Mouse (Mus musculus) midbrain, embryonic 14.5 days (tissue): ENCODE data around the gene Rassf6. TPM values are rescaled to one million over a fixed set of nuclear protein-coding genes. Genes with fewer than 3 reads are reported as not detected.
"Not testable (repeated sequence)": the region's sequence is repeated elsewhere in the genome, so short reads cannot be mapped to it uniquely, and the experiment has no call there.

Experiments
- ATAC-seq: fragments of 200-750 bp; cut with Nextera tagmentation; 2 replicates; pipeline ENCODE4 v1.8.0; 2017; ENCODE audit warnings: moderate number of reproducible peaks, moderate library complexity; ENCODE audit not compliant: low FRiP score, low TSS enrichment
- DNase-seq: peaks from one replicate; pipeline ENCODE4 v3.0.0-alpha.2; 2015
- H3K27ac ChIP-seq: fragments of 300-500 bp; sonication (generic); replicated peaks from 2 replicates; pipeline ENCODE4 v1.5.1; 2014; ENCODE audit warnings: mild to moderate bottlenecking, low read depth, low read length, moderate library complexity
- H3K27me3 ChIP-seq: fragments of 300-500 bp; sonication (generic); 2 replicates; pipeline ENCODE4 v1.6.1; 2014; ENCODE audit warnings: low read length, control low read depth, mixed read lengths; ENCODE audit not compliant: control insufficient read depth, insufficient read depth
- H3K36me3 ChIP-seq: fragments of 300-500 bp; sonication (generic); 2 replicates; pipeline ENCODE4 v1.6.1; 2014; ENCODE audit warnings: low read length, control low read depth; ENCODE audit not compliant: control insufficient read depth, insufficient read depth
- H3K4me1 ChIP-seq: fragments of 300-500 bp; sonication (generic); 2 replicates; pipeline ENCODE4 v1.6.1; 2014; ENCODE audit warnings: mild to moderate bottlenecking, antibody characterized with exemption, low read length, control low read depth; ENCODE audit not compliant: control insufficient read depth, insufficient read depth
- H3K4me2 ChIP-seq: fragments of 300-500 bp; sonication (generic); 2 replicates; pipeline ENCODE4 v1.6.1; 2014; ENCODE audit warnings: mild to moderate bottlenecking, low read length, moderate library complexity
- H3K4me3 ChIP-seq: fragments of 300-500 bp; sonication (generic); replicated peaks from 2 replicates; pipeline ENCODE4 v1.5.1; 2014; ENCODE audit warnings: low read depth, low read length
- H3K9ac ChIP-seq: fragments of 300-500 bp; sonication (generic); replicated peaks from 2 replicates; pipeline ENCODE4 v1.6.1; 2014; ENCODE audit warnings: mild to moderate bottlenecking, low read length, moderate library complexity
- H3K9me3 ChIP-seq: fragments of 300-500 bp; sonication (generic); 2 replicates; pipeline ENCODE4 v1.6.1; 2016; ENCODE audit warnings: low read length, control low read depth, mixed read lengths; ENCODE audit not compliant: control insufficient read depth
- WGBS: fragments of 180-500 bp; shearing (Covaris S2); extraction: QIAGEN DNeasy Blood & Tissue Kit; methylation state at CpG from one replicate; pipeline ENCODE4 v1.1.7; 2014; 5-methylcytosine and 5-hydroxymethylcytosine counted together
- polyA plus RNA-seq: library from polyadenylated mRNA; unstranded; fragments of >200 nt; fragmentation: Nextera tagmentation; extraction: Ambion mirVana; gene quantifications from 2 replicates; pipeline ENCODE4 v1.2.1, GENCODE M21; 2014

Rassf6 gene
- polyA plus RNA-seq, 1 experiment from 2014 or later = 0.68 TPM

- Histone ChIP-seq H3K4me2 (no peak overlapping the region), H3K27me3 (no peaks in the 10 kb centered on the region), H3K9me3 (no peaks in the 10 kb centered on the region), H3K27ac (no peak overlapping the region), H3K9ac (no peak overlapping the region), H3K36me3 (no peaks in the 10 kb centered on the region), H3K4me1 (0 out of 2 replicates have a peak, but pooled peaks cover 2% of the 10 kb centered on the region), H3K4me3 (no peak overlapping the region)
- no peak for DNase-seq
- WGBS = 91% methylated on average over 3 of the region's 3 CpGs
- no peak for ATAC-seq
Observed at GRCm38 (mm10) chr5:90617859-90618258, 22.6 kb downstream of the Rassf6 start.

GRCm38 (mm10) chr5:90612751-90613150, 27.7 kb downstream of the Rassf6 start:
- not testable (repeated sequence) for ATAC-seq, H3K4me3 ChIP-seq, H3K27me3 ChIP-seq, H3K36me3 ChIP-seq, DNase-seq, H3K4me2 ChIP-seq, H3K27ac ChIP-seq, H3K9ac ChIP-seq, H3K4me1 ChIP-seq, H3K9me3 ChIP-seq
- WGBS = 89% methylated on average over 1 of the region's 1 CpGs

- Histone ChIP-seq H3K4me1 (no peaks in the 10 kb centered on the region), H3K27ac (no peak overlapping the region), H3K4me2 (no peak overlapping the region), H3K9me3 (no peaks in the 10 kb centered on the region), H3K9ac (no peak overlapping the region), H3K4me3 (no peak overlapping the region), H3K27me3 (no peaks in the 10 kb centered on the region), H3K36me3 (no peaks in the 10 kb centered on the region)
- ATAC-seq = no peak
- 85% methylated on average over 6 of the region's 6 CpGs for WGBS
- DNase-seq = no peak
Observed at GRCm38 (mm10) chr5:90611996-90612611, 28.4 kb downstream of the Rassf6 start.

- H3K36me3 ChIP-seq = no peaks in the 10 kb centered on the region
- no peaks in the 10 kb centered on the region for H3K4me1 ChIP-seq
- no peaks in the 10 kb centered on the region for H3K27me3 ChIP-seq
- WGBS = 93% methylated on average over 3 of the region's 3 CpGs
- no peak overlapping the region for H3K27ac ChIP-seq
- no peak overlapping the region for H3K4me3 ChIP-seq
- no peaks in the 10 kb centered on the region for H3K9me3 ChIP-seq
- no peak overlapping the region for H3K9ac ChIP-seq
- ATAC-seq (no peak), DNase-seq (no peak)
- H3K4me2 ChIP-seq = no peak overlapping the region
Observed at GRCm38 (mm10) chr5:90611388-90611787, 29.1 kb downstream of the Rassf6 start.

GRCm38 (mm10) chr5:90608906-90609305, 31.6 kb downstream of the Rassf6 start:
- H3K4me3 ChIP-seq = no peak overlapping the region
- H3K9ac ChIP-seq = no peak overlapping the region
- H3K4me1 ChIP-seq = no peaks in the 10 kb centered on the region
- H3K9me3 ChIP-seq = no peaks in the 10 kb centered on the region
- 86% methylated on average over 11 of the region's 11 CpGs for WGBS
- H3K27me3 ChIP-seq = no peaks in the 10 kb centered on the region
- no peak overlapping the region for H3K4me2 ChIP-seq
- no peaks in the 10 kb centered on the region for H3K36me3 ChIP-seq
- H3K27ac ChIP-seq = no peak overlapping the region
- no peak for ATAC-seq
- DNase-seq = no peak

- 70% methylated on average over 13 of the region's 13 CpGs for WGBS
- peak; percentile 24 for DNase-seq
- no peak for ATAC-seq
- H3K4me2 ChIP-seq = no peak overlapping the region
- H3K27ac ChIP-seq = no peak overlapping the region
- H3K4me1 ChIP-seq = no peaks in the 10 kb centered on the region
- H3K4me3 ChIP-seq = no peak overlapping the region
- no peaks in the 10 kb centered on the region for H3K9me3 ChIP-seq
- no peaks in the 10 kb centered on the region for H3K36me3 ChIP-seq
- no peaks in the 10 kb centered on the region for H3K27me3 ChIP-seq
- no peak overlapping the region for H3K9ac ChIP-seq
Observed at GRCm38 (mm10) chr5:90603407-90603923, 37.0 kb downstream of the Rassf6 start.

- no peaks in the 10 kb centered on the region for H3K4me1 ChIP-seq
- H3K4me3 ChIP-seq = no peak overlapping the region
- H3K27ac ChIP-seq = no peak overlapping the region
- 25% methylated on average over 6 of the region's 6 CpGs for WGBS
- no peak overlapping the region for H3K9ac ChIP-seq
- no peak overlapping the region for H3K4me2 ChIP-seq
- no peaks in the 10 kb centered on the region for H3K9me3 ChIP-seq
- ATAC-seq (no peak), DNase-seq (peak; percentile 84)
- H3K36me3 ChIP-seq = no peaks in the 10 kb centered on the region
- H3K27me3 ChIP-seq = no peaks in the 10 kb centered on the region
Observed at GRCm38 (mm10) chr5:90601469-90601868, 39.0 kb downstream of the Rassf6 start.

GRCm38 (mm10) chr5:90596155-90596554, 44.3 kb downstream of the Rassf6 start:
- Histone ChIP-seq H3K4me3 (no peak overlapping the region), H3K4me2 (no peak overlapping the region), H3K27me3 (no peaks in the 10 kb centered on the region), H3K9me3 (no peaks in the 10 kb centered on the region), H3K36me3 (no peaks in the 10 kb centered on the region), H3K4me1 (no peaks in the 10 kb centered on the region), H3K27ac (no peak overlapping the region), H3K9ac (no peak overlapping the region)
- 89% methylated on average over 6 of the region's 6 CpGs for WGBS
- ATAC-seq (no peak), DNase-seq (no peak)

- no peaks in the 10 kb centered on the region for H3K4me1 ChIP-seq
- ATAC-seq = no peak
- 94% methylated on average over 13 of the region's 13 CpGs for WGBS
- H3K36me3 ChIP-seq = no peaks in the 10 kb centered on the region
- no peaks in the 10 kb centered on the region for H3K9me3 ChIP-seq
- H3K27ac ChIP-seq = no peak overlapping the region
- H3K9ac ChIP-seq = no peak overlapping the region
- DNase-seq = no peak
- no peaks in the 10 kb centered on the region for H3K27me3 ChIP-seq
- H3K4me2 ChIP-seq = no peak overlapping the region
- no peak overlapping the region for H3K4me3 ChIP-seq
Observed at GRCm38 (mm10) chr5:90594945-90595344, 45.5 kb downstream of the Rassf6 start.
